Mouse (Mus musculus) layer of hippocampus, postnatal 10 days (tissue): ENCODE data around the gene Olfr792. TPM values are rescaled to one million over a fixed set of nuclear protein-coding genes. Genes with fewer than 3 reads are reported as not detected.

Source experiments
- DNase-seq, 2 experiments: peaks; one replicate each; pipeline ENCODE4 v3.0.0; 2021; ENCODE audit warnings: low spot score in 2 of 2
- long read RNA-seq: library from polyadenylated mRNA; stranded (forward); transcript quantifications from one replicate; pipeline ENCODE4 v2.0.0, GENCODE M21; 2023
- microRNA-seq, 2 experiments: library from miRNA; unstranded; fragments of <30 nt; microRNA quantifications; one replicate each; pipeline ENCODE4 v1.2.0; 2021
- total RNA-seq, 2 experiments: library from RNA; stranded (reverse); gene quantifications; 2 replicates each; pipeline ENCODE4 v1.2.3; 2021

Gene Olfr792
- total RNA-seq = not detected
- long read RNA-seq = 0 reads

DNA sequence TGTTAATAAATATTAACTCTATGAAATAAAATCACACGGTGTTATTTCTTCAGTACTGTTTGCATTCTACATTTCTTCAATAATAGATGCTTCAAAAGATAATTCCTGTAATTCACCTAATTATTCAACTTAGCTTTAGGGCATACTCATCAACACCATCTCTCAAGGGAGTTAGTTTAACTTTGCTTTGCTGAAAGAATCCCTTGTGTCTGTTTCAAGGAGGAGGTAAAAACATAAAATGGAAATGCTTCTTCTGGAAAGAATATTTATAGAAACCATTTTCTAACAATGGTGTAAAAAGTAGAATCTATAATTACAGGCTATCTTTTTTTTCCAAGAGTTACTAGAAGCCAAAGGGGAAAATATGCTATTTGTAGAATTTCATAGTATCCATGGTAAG is at the start of gene Olfr792:
TSS of gene Olfr792 (plus strand) at position 301 of the 400 bp plus-strand sequence.
- DNase-seq = no peak

DNA sequence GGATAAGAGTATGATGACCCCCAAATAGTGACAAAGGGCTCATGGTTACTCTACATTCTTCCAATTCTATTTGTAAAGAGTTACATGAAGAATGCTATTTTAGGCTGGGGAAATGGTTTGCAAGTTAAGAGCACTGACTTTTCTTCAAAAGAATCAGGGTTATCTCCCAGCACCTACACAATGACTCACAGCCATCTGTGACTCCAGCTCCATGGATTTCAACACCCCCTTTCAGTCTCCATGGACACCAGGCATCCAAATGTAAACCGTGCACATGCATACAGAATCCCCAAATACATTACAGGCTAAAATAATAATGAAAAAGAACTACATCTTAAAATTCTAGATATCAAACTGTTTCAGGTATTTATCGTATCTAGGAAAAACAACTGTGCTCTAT is 48.9 kb upstream of the Olfr792 start:
- DNase-seq = no peak

- no peak for DNase-seq
Measured at GRCm38 (mm10) chr10:129498192-129498591, 40.8 kb upstream of the Olfr792 start, which contains the start of gene Olfr790. Olfr790 (plus strand) TSS chr10:129498492.

DNA sequence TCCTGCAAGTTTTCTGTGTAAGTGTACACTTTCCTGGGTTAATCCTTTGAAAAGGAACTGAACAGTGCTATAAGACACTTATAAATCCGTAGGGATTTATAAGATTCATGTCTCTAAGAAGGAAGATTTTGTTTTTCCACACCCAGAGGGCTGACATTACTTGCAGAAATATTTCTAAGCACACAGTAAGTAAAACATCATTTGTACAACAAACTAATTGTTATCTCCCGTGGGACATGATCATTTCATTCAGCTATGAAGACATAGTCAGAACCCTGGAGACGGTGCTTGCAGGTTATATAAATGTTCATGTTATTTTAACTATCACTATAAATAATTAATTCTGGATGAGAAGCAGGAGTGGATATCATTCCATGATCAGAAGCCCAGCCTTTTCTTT is 17.5 kb upstream of the Olfr792 start, which contains the start of gene Olfr791:
TSS of gene Olfr791 (plus strand) at position 301 of the 400 bp plus-strand sequence.
- DNase-seq = no peak

GRCm38 (mm10) chr10:129549354-129549753 is 10.4 kb downstream of the Olfr792 start:
- DNase-seq = peak; percentile 2 to 18

- DNase-seq = no peak
Measured at GRCm38 (mm10) chr10:129567355-129567754, 28.4 kb downstream of the Olfr792 start, which contains the start of gene Olfr794. Olfr794 (plus strand) TSS chr10:129567655.

DNA sequence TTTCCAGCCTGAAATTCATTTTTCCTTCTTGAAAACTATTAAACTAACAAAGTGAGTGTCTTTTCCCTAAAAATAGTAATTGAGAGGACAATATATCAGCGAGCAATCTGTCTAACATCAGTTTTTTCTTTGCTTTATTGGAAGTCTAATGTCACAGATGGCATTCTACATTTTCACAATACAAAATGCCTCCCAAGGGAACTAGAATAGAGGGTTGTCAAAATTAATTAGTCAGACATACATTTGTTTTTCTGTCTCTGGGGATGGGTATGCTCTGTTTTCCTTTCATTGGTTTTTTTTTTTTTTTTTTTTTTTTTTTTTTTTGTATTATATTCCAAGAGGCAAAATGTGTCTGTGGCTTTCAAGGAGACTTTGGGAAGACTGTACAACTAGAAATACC is 38.1 kb downstream of the Olfr792 start:
- DNase-seq = no peak

Small RNAs within 50 kb of the gene (microRNA-seq; reads per million reads assigned to microRNA genes)
- gene Gm23252 = 0 reads per million in 2 experiments

Other genes with a start within 250 kb of the Olfr792 start
- gene Olfr780, start 221.0 kb upstream of the Olfr792 start, total RNA-seq = not detected
- not detected for gene Olfr781, start 210.3 kb upstream of the Olfr792 start, total RNA-seq
- gene Olfr782, start 190.3 kb upstream of the Olfr792 start, total RNA-seq = not detected
- gene Olfr784, start 155.1 kb upstream of the Olfr792 start, total RNA-seq = under 1 TPM in 1 of 2 experiments, not detected in 1; 0.18 TPM
- not detected for gene Olfr785, start 133.7 kb upstream of the Olfr792 start, total RNA-seq
- gene Olfr786, start 111.9 kb upstream of the Olfr792 start, total RNA-seq = not detected
- not detected for gene Olfr787, start 77.3 kb upstream of the Olfr792 start, total RNA-seq
- gene Olfr788, start 68.2 kb upstream of the Olfr792 start, total RNA-seq = not detected
- gene Olfr789, start 54.4 kb upstream of the Olfr792 start, total RNA-seq = not detected
- gene Olfr790, start 40.7 kb upstream of the Olfr792 start, total RNA-seq = not detected
- not detected for gene Olfr791, start 17.4 kb upstream of the Olfr792 start, total RNA-seq
- gene Olfr794, start 28.5 kb downstream of the Olfr792 start, total RNA-seq = not detected
- not detected for gene Olfr796, start 73.4 kb downstream of the Olfr792 start, total RNA-seq
- not detected for gene Olfr798, start 88.8 kb downstream of the Olfr792 start, total RNA-seq
- gene Olfr799, start 98.3 kb downstream of the Olfr792 start, total RNA-seq = not detected
- gene Olfr800, start 118.5 kb downstream of the Olfr792 start, total RNA-seq = not detected
- not detected for gene Olfr801, start 134.7 kb downstream of the Olfr792 start, total RNA-seq
- gene Olfr802, start 149.0 kb downstream of the Olfr792 start, total RNA-seq = under 1 TPM; 0.09 TPM
- not detected for gene Olfr803, start 155.1 kb downstream of the Olfr792 start, total RNA-seq
- not detected for gene Olfr804, start 164.0 kb downstream of the Olfr792 start, total RNA-seq
- not detected for gene Olfr805, start 190.2 kb downstream of the Olfr792 start, total RNA-seq
- not detected for gene Olfr806, start 202.8 kb downstream of the Olfr792 start, total RNA-seq
- gene Olfr807, start 218.6 kb downstream of the Olfr792 start, total RNA-seq = not detected
- not detected for gene Olfr808, start 226.3 kb downstream of the Olfr792 start, total RNA-seq
- gene Olfr809, start 235.5 kb downstream of the Olfr792 start, total RNA-seq = not detected